Mouse (Mus musculus) testis, postnatal 14 days (tissue): ENCODE results near the gene Gm9507.
A peak's percentile ranks its signal among the peaks of the same experiment; 100 is the strongest.
"Not testable (repeated sequence)": the region's sequence is repeated elsewhere in the genome, so short reads cannot be mapped to it uniquely, and the experiment has no call there.

Source experiments
- DNase-seq: peaks from one replicate; pipeline ENCODE4 v3.0.0; 2021; ENCODE audit warnings: low spot score

The Gm9507 gene

GRCm38 (mm10) chr10:77811743-77812142, at the start of gene Gm9507:
Gene Gm9507, minus strand, starts transcription at chr10:77811843.
- DNase-seq = no peak

GRCm38 (mm10) chr10:77852559-77852958, 40.9 kb upstream of the Gm9507 start, which contains the start of gene Gm10318:
Gene Gm10318, plus strand, starts transcription at chr10:77852859.
- no peak for DNase-seq

GRCm38 (mm10) chr10:77847538-77847937, 35.9 kb upstream of the Gm9507 start:
- DNase-seq = no peak

- no peak for DNase-seq
These were observed 35.3 kb upstream of the Gm9507 start for GRCm38 (mm10) chr10:77846961-77847360.

GRCm38 (mm10) chr10:77846503-77846902, 34.9 kb upstream of the Gm9507 start, which contains the start of gene Gm36176:
Gene Gm36176, plus strand, starts transcription at chr10:77846803.
- DNase-seq = no peak

- no peak for DNase-seq
These were observed 27.4 kb upstream of the Gm9507 start for GRCm38 (mm10) chr10:77839006-77839405.

- DNase-seq = no peak
These were observed 24.0 kb upstream of the Gm9507 start, which contains the start of gene Krtap10-10 for GRCm38 (mm10) chr10:77835647-77836046. Gene Krtap10-10, plus strand, starts transcription at chr10:77835947.

GRCm38 (mm10) chr10:77826951-77827350, 15.3 kb upstream of the Gm9507 start, which contains the start of gene Krtap10-4:
Gene Krtap10-4, minus strand, starts transcription at chr10:77827095.
- DNase-seq = no peak

GRCm38 (mm10) chr10:77819203-77819602, 7.6 kb upstream of the Gm9507 start:
- DNase-seq = peak; percentile 16

- no peak for DNase-seq
These were observed 6.9 kb upstream of the Gm9507 start for GRCm38 (mm10) chr10:77818523-77818922.

GRCm38 (mm10) chr10:77815514-77815913, 3.9 kb upstream of the Gm9507 start:
- no peak for DNase-seq

GRCm38 (mm10) chr10:77814382-77814781, 2.7 kb upstream of the Gm9507 start, which contains the start of gene Gm2696:
Gene Gm2696, plus strand, starts transcription at chr10:77814682.
- no peak for DNase-seq

GRCm38 (mm10) chr10:77804095-77804494, 7.5 kb downstream of the Gm9507 start:
- DNase-seq = no peak

- DNase-seq = no peak
These were observed 12.6 kb downstream of the Gm9507 start, which contains the start of gene Gm19668 for GRCm38 (mm10) chr10:77798921-77799508. Gene Gm19668, minus strand, starts transcription at chr10:77799133.

GRCm38 (mm10) chr10:77798164-77798920, 13.3 kb downstream of the Gm9507 start:
- DNase-seq = not testable (repeated sequence)

GRCm38 (mm10) chr10:77797677-77798076, 14.0 kb downstream of the Gm9507 start:
- DNase-seq = no peak

GRCm38 (mm10) chr10:77794976-77795375, 16.7 kb downstream of the Gm9507 start, which contains the start of gene Gm9639:
Gene Gm9639, minus strand, starts transcription at chr10:77795076.
- DNase-seq = no peak

GRCm38 (mm10) chr10:77788621-77789020, 23.0 kb downstream of the Gm9507 start:
- no peak for DNase-seq

- not testable (repeated sequence) for DNase-seq
These were observed 23.8 kb downstream of the Gm9507 start, which contains the start of gene Gm7137 for GRCm38 (mm10) chr10:77787876-77788275. Gene Gm7137, minus strand, starts transcription at chr10:77788200.

- not testable (repeated sequence) for DNase-seq
These were observed 28.2 kb downstream of the Gm9507 start for GRCm38 (mm10) chr10:77783396-77783795.

GRCm38 (mm10) chr10:77782442-77782841, 29.2 kb downstream of the Gm9507 start, which contains the start of gene Gm3250:
Gene Gm3250, minus strand, starts transcription at chr10:77782542.
- DNase-seq = not testable (repeated sequence)

- DNase-seq = not testable (repeated sequence)
These were observed 34.8 kb downstream of the Gm9507 start, which contains the start of gene Gm7138 for GRCm38 (mm10) chr10:77776844-77777243. Gene Gm7138, minus strand, starts transcription at chr10:77776944.

- DNase-seq = not testable (repeated sequence)
These were observed 39.5 kb downstream of the Gm9507 start for GRCm38 (mm10) chr10:77772142-77772541.
